Mouse (Mus musculus): ENCODE measurements around the gene Cryba2. TPM values are rescaled to one million over a fixed set of nuclear protein-coding genes. Genes with fewer than 3 reads are reported as not detected.

Cryba2 gene
- polyA plus RNA-seq, 1 experiment from 2014 or later = not detected

DNA sequence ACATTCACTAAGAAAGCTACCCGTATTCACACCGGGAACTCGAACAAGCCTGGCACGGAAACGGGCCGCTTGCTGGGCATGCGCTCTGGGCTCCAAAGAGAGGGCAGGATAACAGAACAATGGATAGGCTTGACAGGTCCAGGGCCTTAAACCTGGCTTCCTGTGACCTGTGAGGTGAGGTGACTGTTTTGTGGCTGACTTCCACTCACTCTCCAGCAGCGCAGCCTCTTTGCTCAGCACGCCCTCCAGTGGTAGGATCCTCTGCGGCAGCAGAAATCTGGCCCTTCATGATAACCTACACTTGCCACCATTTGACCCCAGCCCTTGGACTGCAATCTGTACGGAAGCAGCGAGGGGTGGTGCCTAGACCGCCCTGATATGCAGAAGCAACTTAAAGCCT is 22.8 kb upstream of the Cryba2 start:
- H3K27me3 ChIP-seq (ENCODE audit: control insufficient read depth, insufficient read depth, low read length) = no peaks in the 10 kb centered on the region
- 22% methylated on average over 13 of the region's 13 CpGs for WGBS

DNA sequence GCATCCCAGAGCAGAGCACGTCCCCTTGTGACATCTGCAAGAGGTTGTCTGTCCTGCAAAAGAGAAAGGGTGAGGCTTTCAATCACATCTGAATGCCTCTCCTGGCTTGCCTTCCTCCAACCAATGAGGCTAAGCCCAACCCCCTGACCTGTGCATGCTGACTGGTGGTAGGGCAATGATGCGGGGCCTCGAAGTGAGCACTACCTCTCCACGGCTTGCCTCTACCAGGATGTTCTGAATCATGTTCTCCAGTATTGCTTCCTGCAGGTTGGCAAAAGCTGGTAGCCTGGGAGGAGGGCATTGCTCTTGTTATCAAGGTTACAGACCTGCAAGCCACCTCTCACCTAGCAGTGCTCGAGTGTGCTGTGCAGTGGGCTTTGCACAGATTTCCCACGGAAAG is 9.2 kb upstream of the Cryba2 start:
- Histone ChIP-seq H3K4me2 (ENCODE audit: low read depth, low read length, severe bottlenecking) (no peak overlapping the region), H3K9me3 (ENCODE audit: control insufficient read depth, low read length) (no peaks in the 10 kb centered on the region), H3K27ac (ENCODE audit: low read depth, low read length) (no peak overlapping the region), H3K27me3 (ENCODE audit: control insufficient read depth, insufficient read depth, low read length) (peaks cover 54% of the 10 kb centered on the region), H3K36me3 (ENCODE audit: control insufficient read depth, insufficient read depth, low read length) (no peaks in the 10 kb centered on the region), H3K9ac (ENCODE audit: low read length) (no peak overlapping the region), H3K4me1 (replicated peaks; ENCODE audit: control insufficient read depth, insufficient read depth, low read length) (peaks cover 11% of the 10 kb centered on the region; the same call in 1 of the 2 replicates), H3K4me3 (ENCODE audit: low read depth, low read length) (no peak overlapping the region)
- DNase-seq (ENCODE audit: low spot score) = no peak
- WGBS = 25% methylated on average over 6 of the region's 6 CpGs
- no peak for ATAC-seq (replicated peaks; ENCODE audit: low FRiP score)

More for the DNA sequence above, 22.8 kb upstream of the Cryba2 start:
- H3K27ac ChIP-seq (ENCODE audit: low read depth, low read length) = no peak overlapping the region
- H3K4me3 ChIP-seq (ENCODE audit: low read depth, low read length) = no peak overlapping the region
- H3K9me3 ChIP-seq (ENCODE audit: control insufficient read depth, low read length) = no peaks in the 10 kb centered on the region
- H3K4me2 ChIP-seq (ENCODE audit: low read depth, low read length, severe bottlenecking) = 0 out of 2 replicates have a peak overlapping the region, but pooled peaks have one; percentile 8
- no peak for DNase-seq (ENCODE audit: low spot score)
- no peak overlapping the region for H3K9ac ChIP-seq (ENCODE audit: low read length)
- H3K36me3 ChIP-seq (ENCODE audit: control insufficient read depth, insufficient read depth, low read length) = no peaks in the 10 kb centered on the region
- ATAC-seq (replicated peaks; ENCODE audit: low FRiP score) = no peak
- 0 out of 2 replicates have a peak, but pooled peaks cover 2% of the 10 kb centered on the region for H3K4me1 ChIP-seq (replicated peaks; ENCODE audit: control insufficient read depth, insufficient read depth, low read length)

DNA sequence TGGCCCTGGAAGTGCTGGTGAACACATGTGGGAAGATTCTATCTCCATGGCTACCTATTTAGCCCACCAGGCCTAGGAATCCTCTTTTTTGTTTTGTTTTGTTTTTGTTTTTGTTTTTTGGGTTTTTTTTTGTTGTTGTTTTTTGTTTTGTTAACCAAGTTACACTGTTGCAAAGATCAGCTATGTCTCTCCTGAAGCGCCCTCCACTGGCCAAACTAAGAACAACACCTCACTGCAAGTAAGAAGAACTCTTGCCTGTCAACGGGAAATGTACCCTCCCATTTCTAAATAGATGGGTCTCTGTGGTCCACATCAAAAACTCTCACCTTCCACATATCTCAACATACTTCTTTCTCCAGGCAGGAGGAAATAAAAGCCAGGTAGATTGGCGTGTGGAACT is 8.7 kb upstream of the Cryba2 start:
- Histone ChIP-seq H3K27me3 (ENCODE audit: control insufficient read depth, insufficient read depth, low read length) (peaks cover 59% of the 10 kb centered on the region), H3K9me3 (ENCODE audit: control insufficient read depth, low read length) (no peaks in the 10 kb centered on the region), H3K36me3 (ENCODE audit: control insufficient read depth, insufficient read depth, low read length) (no peaks in the 10 kb centered on the region), H3K4me2 (ENCODE audit: low read depth, low read length, severe bottlenecking) (no peak overlapping the region), H3K4me1 (replicated peaks; ENCODE audit: control insufficient read depth, insufficient read depth, low read length) (peaks cover 11% of the 10 kb centered on the region; the same call in 1 of the 2 replicates), H3K4me3 (ENCODE audit: low read depth, low read length) (no peak overlapping the region), H3K9ac (ENCODE audit: low read length) (no peak overlapping the region), H3K27ac (ENCODE audit: low read depth, low read length) (no peak overlapping the region)
- ATAC-seq (replicated peaks; ENCODE audit: low FRiP score) (no peak), DNase-seq (ENCODE audit: low spot score) (peak; percentile 80)
- WGBS = 7% methylated on average over 3 of the region's 3 CpGs

DNA sequence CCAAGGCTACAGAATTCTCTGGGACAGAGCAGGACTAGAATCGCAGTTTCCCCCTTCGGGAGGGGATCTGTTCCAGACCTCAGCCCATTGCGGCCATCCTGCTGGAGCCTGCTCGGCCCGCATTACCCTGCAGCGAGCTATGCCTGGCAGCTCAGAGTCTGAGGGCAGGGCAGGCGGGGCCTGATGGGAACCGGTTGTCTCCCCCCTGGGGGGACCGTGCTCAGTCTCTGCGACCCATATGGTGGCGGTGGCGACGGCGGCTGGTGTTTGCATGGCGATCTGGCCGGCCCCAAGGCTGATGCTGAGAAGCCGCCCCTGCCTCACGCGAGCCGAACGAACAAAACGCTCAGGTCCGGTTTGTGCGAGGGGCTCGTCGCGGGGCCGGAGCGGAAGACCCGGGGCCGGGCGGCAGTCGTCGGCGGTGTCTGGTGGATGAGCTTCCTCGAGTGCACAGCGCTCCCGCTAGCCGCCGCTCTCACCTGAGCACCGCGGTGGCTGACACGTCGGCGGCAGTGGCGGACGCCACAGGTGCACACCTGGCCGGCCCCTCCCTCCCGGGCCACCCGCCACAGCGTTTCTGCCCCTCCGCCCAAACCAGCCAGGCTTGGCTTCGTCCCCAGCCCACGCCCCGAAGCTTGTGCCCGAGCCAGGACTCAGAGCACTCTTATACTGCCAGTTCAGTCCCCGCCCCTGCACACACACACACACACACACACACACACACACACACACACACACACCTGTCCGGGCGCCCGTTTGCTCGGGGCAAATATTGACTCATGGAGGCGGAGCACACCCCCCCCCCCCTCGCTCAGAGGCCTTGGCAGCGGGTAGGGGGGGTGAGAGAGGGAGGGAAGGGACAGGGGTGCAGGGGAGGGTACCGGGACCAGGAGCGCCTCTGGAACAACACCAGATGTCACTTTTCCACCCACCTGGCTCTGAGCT is 7.7 kb upstream of the Cryba2 start:
- H3K9ac ChIP-seq (ENCODE audit: low read length) = peak overlapping the region; percentile 17; the same call in 1 of the 2 replicates
- no peak for DNase-seq (ENCODE audit: low spot score)

DNA sequence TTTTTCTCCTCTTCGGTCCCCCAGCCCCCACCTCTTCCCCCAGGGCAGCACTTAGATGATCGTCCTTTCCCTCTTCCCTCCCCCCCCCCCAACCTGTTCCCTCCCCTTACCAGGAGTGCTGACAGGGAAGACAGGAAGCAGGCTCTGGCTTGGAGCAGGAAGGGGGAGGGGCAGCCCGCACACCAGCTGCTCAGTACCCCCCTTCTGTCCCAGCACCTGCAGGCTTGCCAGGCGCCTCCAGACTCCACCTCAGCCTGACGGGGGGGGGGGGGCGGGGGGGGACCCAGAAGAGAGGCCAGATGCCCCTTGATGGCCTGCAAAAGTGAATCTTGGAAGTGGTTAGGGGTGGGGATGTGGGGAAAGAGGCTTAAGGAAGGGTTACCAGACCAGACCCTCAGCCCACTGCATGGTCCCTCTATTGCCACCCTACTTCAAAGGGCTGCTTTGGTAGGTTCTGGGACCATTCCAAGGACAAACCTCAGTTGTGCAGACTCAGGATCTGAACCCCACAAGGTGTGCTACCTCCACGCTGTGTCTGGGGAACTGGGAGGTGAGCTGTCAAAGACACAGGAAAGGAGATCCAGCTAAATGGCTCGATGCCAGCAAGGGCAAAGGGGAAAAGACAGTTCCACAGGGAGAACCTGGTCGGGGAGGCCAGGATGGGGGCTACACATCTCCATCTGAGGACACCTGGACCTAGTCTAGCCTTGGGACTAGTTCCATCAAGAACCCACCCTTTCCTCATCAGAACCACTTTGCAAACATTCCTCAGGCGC is 5.9 kb upstream of the Cryba2 start:
- Histone ChIP-seq H3K36me3 (ENCODE audit: control insufficient read depth, insufficient read depth, low read length) (no peaks in the 10 kb centered on the region), H3K4me1 (replicated peaks; ENCODE audit: control insufficient read depth, insufficient read depth, low read length) (peaks cover 13% of the 10 kb centered on the region; the same call in 1 of the 2 replicates), H3K4me2 (ENCODE audit: low read depth, low read length, severe bottlenecking) (no peak overlapping the region), H3K27me3 (ENCODE audit: control insufficient read depth, insufficient read depth, low read length) (peaks cover 80% of the 10 kb centered on the region), H3K9me3 (ENCODE audit: control insufficient read depth, low read length) (no peaks in the 10 kb centered on the region), H3K4me3 (ENCODE audit: low read depth, low read length) (no peak overlapping the region), H3K27ac (ENCODE audit: low read depth, low read length) (no peak overlapping the region), H3K9ac (ENCODE audit: low read length) (no peak overlapping the region)
- ATAC-seq (replicated peaks; ENCODE audit: low FRiP score) (no peak), DNase-seq (ENCODE audit: low spot score) (no peak)
- WGBS = 5% methylated on average over 7 of the region's 10 CpGs

More for the DNA sequence above, 7.7 kb upstream of the Cryba2 start:
- under 1% methylated on average over 61 of the region's 66 CpGs for WGBS
- Histone ChIP-seq H3K4me1 (replicated peaks; ENCODE audit: control insufficient read depth, insufficient read depth, low read length) (peaks cover 13% of the 10 kb centered on the region; the same call in 1 of the 2 replicates), H3K36me3 (ENCODE audit: control insufficient read depth, insufficient read depth, low read length) (no peaks in the 10 kb centered on the region), H3K27ac (ENCODE audit: low read depth, low read length) (no peak overlapping the region), H3K27me3 (ENCODE audit: control insufficient read depth, insufficient read depth, low read length) (peaks cover 70% of the 10 kb centered on the region), H3K9me3 (ENCODE audit: control insufficient read depth, low read length) (no peaks in the 10 kb centered on the region), H3K4me3 (ENCODE audit: low read depth, low read length) (peak overlapping the region; percentile 24), H3K4me2 (ENCODE audit: low read depth, low read length, severe bottlenecking) (peak overlapping the region; percentile 51)
- ATAC-seq (replicated peaks; ENCODE audit: low FRiP score) = no peak

DNA sequence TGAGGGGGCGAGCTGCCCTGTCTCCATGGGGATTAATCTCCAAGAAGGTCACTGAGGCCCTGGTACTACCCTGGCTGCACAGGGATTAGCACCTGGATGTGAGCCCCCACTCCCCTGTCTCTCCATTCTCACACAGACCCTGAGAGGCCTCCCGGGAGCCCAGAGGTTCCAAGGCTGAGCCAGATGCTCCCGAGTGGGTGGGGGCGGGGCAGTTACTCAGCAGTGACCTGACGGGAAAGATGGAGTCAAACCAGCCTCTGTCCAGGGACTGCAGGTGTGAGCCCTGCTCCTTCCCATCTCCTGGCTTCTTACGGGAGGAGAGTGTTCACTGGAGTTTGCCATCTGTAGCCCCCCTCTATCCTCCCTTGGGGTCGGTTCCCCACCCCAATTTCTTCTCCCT is 5.0 kb upstream of the Cryba2 start:
- ATAC-seq (replicated peaks; ENCODE audit: low FRiP score) = no peak
- no peak overlapping the region for H3K4me2 ChIP-seq (ENCODE audit: low read depth, low read length, severe bottlenecking)
- H3K36me3 ChIP-seq (ENCODE audit: control insufficient read depth, insufficient read depth, low read length) = no peaks in the 10 kb centered on the region
- no peak for DNase-seq (ENCODE audit: low spot score)
- H3K4me3 ChIP-seq (ENCODE audit: low read depth, low read length) = no peak overlapping the region
- H3K4me1 ChIP-seq (replicated peaks; ENCODE audit: control insufficient read depth, insufficient read depth, low read length) = peaks cover 13% of the 10 kb centered on the region; the same call in 1 of the 2 replicates
- peaks cover 84% of the 10 kb centered on the region for H3K27me3 ChIP-seq (ENCODE audit: control insufficient read depth, insufficient read depth, low read length)
- no peaks in the 10 kb centered on the region for H3K9me3 ChIP-seq (ENCODE audit: control insufficient read depth, low read length)
- no peak overlapping the region for H3K9ac ChIP-seq (ENCODE audit: low read length)
- H3K27ac ChIP-seq (ENCODE audit: low read depth, low read length) = no peak overlapping the region
- 2% methylated on average over 7 of the region's 7 CpGs for WGBS

DNA sequence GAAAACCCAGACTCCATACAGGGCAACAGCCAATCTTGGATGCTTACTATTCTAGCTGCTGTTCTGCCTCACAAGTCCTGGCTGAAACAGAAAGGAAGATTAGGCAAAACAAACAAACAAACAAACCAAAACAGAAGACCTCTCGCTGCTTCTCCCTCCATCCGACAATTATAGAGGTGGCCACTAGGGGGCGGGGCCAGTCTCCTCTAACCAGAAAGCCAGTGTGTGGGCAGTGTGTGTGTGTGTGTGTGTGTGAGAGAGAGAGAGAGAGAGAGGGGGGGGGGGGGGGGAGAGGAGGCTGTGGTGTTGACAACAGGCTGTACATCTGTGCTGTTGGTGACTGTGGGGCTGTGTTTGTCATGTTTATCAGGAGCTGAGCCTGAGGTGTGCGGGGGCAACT is 2.0 kb upstream of the Cryba2 start:
- H3K9me3 ChIP-seq (ENCODE audit: control insufficient read depth, low read length) = no peaks in the 10 kb centered on the region
- H3K4me2 ChIP-seq (ENCODE audit: low read depth, low read length, severe bottlenecking) = no peak overlapping the region
- peak; percentile 87 for DNase-seq (ENCODE audit: low spot score)
- no peak overlapping the region for H3K4me3 ChIP-seq (ENCODE audit: low read depth, low read length)
- H3K9ac ChIP-seq (ENCODE audit: low read length) = no peak overlapping the region
- 20% methylated on average over 4 of the region's 4 CpGs for WGBS
- H3K4me1 ChIP-seq (replicated peaks; ENCODE audit: control insufficient read depth, insufficient read depth, low read length) = peaks cover 8% of the 10 kb centered on the region; the same call in 1 of the 2 replicates
- no peaks in the 10 kb centered on the region for H3K36me3 ChIP-seq (ENCODE audit: control insufficient read depth, insufficient read depth, low read length)
- ATAC-seq (replicated peaks; ENCODE audit: low FRiP score) = no peak; the same call in 1 of the 2 replicates
- no peak overlapping the region for H3K27ac ChIP-seq (ENCODE audit: low read depth, low read length)
- peaks cover 86% of the 10 kb centered on the region for H3K27me3 ChIP-seq (ENCODE audit: control insufficient read depth, insufficient read depth, low read length)

DNA sequence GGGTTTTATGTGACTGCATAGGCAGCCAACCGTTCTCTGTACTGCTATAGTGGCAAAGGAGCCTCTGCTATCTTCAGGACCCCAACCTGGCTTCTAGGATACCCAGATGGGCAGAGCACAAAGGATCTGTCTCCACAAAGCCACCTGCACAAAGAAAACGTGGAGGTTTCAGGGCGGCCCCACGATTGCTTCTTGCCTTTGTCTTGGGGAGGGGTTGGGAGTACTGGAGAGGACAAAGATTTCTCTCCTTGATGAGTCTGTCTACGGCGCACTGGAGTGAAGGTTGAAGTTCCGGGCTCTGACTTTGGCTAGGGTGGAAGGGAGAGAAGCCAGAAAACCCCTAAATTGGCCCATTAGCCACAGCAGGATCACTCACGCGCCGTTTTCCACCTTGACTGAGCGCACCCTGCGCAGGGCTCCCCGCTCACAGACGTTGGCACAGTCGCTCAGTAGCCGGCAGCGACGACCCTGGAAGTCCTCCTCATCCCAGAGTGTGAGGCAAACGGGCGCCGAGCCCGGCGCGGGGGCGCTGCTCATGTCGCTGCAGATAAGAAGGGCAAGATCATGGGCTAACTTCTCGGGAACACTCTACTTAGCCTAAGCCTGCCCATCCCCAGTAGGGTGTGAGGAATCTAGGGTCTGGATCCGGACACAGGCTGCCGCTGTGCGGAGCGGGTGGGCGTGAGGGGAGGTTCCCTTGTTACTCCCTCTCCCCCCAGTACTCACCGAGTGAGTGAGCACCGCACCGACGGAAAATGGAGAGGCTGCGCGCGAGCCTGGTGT is 401 bp downstream of the Cryba2 start:
- Histone ChIP-seq H3K27ac (ENCODE audit: low read depth, low read length) (no peak overlapping the region), H3K9me3 (ENCODE audit: control insufficient read depth, low read length) (no peaks in the 10 kb centered on the region), H3K4me2 (ENCODE audit: low read depth, low read length, severe bottlenecking) (peak overlapping the region; percentile 22; the same call in 1 of the 2 replicates), H3K4me1 (replicated peaks; ENCODE audit: control insufficient read depth, insufficient read depth, low read length) (peaks cover 2% of the 10 kb centered on the region; the same call in 1 of the 2 replicates), H3K36me3 (ENCODE audit: control insufficient read depth, insufficient read depth, low read length) (no peaks in the 10 kb centered on the region), H3K27me3 (ENCODE audit: control insufficient read depth, insufficient read depth, low read length) (peaks cover 78% of the 10 kb centered on the region), H3K4me3 (ENCODE audit: low read depth, low read length) (peak overlapping the region; percentile 3; the same call in 1 of the 2 replicates), H3K9ac (ENCODE audit: low read length) (no peak overlapping the region)
- WGBS = 2% methylated on average over 39 of the region's 39 CpGs
- ATAC-seq (replicated peaks; ENCODE audit: low FRiP score) (no peak), DNase-seq (ENCODE audit: low spot score) (no peak)
